Mouse (Mus musculus) intestine, embryonic 14.5 days (tissue): ENCODE results near the gene Uchl5. TPM values are rescaled to one million over a fixed set of nuclear protein-coding genes. Genes with fewer than 3 reads are reported as not detected.

Source experiments
- polyA plus RNA-seq: library from polyadenylated mRNA; unstranded; fragments of >200 nt; fragmentation: Nextera tagmentation; extraction: Ambion mirVana; gene quantifications from 2 replicates; pipeline ENCODE4 v1.2.1, GENCODE M21; 2014

Gene Uchl5
- polyA plus RNA-seq, 1 experiment from 2014 or later: 75.3 TPM

Other genes starting within 250 kb of the Uchl5 start
- 0.43 and 0.52 TPM in 2 replicates for gene B3galt2, start 136.6 kb upstream of the Uchl5 start, polyA plus RNA-seq
- 18.1 and 22.8 TPM in 2 replicates for gene Cdc73, start 74.4 kb upstream of the Uchl5 start, polyA plus RNA-seq
- gene Glrx2, start 60.9 kb upstream of the Uchl5 start, polyA plus RNA-seq: 57.6 and 63.7 TPM in 2 replicates
- 13.8 and 15.0 TPM in 2 replicates for gene Trove2, start 204 bp upstream of the Uchl5 start, polyA plus RNA-seq
- gene Rgs2, start 226.9 kb downstream of the Uchl5 start, polyA plus RNA-seq: 38.4 and 39.8 TPM in 2 replicates